Mouse (Mus musculus): ENCODE results near the gene Arglu1. TPM values are rescaled to one million over a fixed set of nuclear protein-coding genes. Genes with fewer than 3 reads are reported as not detected.

Gene Arglu1
- polyA plus RNA-seq, 1 experiment, result 201 TPM

DNA sequence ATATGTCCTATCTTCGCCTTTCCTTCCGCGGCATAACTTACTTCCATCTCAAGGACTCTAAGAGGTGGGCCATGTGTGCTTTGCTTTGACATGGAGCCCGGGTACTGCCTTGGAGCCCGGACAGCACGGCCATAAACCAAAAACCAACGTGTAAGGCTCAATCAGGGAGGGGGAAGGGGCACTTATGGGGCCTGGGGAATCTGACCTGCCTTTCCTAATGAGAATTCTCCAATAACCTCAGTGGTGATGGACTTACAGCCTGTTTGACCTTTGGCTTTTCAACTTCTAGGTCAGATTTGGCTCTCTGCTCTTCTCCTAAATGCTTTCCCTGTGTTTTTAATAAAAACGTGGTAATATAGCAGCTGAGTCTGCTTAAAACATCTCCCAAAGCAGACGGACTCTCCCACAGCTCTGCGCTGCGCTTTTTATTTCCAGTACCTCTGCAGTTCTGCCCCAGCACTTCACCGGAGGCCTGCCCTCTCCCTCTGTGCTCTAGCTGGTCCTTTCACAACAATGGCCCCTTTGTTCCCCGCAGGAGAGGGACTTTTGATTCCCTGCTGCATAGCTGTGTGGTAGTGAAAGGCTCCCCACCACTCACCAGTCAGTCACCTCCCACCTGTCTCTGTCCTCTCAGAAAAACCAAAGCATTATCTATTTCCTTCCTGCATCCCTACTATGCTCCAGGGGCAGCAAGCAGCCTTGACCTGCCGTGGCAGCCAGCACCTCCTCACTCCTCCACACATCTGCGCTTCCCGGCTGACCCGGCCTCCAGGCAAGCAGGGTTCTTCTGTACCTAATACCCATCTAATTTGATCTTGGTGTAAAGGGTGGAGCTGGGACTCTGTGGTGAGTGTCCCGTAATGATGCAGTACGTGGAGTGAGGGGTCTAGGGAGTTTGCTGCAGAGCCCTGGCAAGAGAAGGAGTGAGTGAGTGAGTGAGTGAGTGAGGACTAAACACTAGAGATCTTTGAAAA is 70.8 kb downstream of the Arglu1 start:
- DNase-seq (ENCODE audit: low read depth), result peak; percentile 67
- TF ChIP-seq CTCF (IDR thresholded peaks at IDR 0.05; ENCODE audit: borderline replicate concordance, extremely low read depth, insufficient read depth, insufficient read length) (no peak), POLR2A (IDR thresholded peaks at IDR 0.05; ENCODE audit: borderline replicate concordance, extremely low read depth, insufficient read depth, insufficient read length, poor library complexity, severe bottlenecking) (no peak)

Other genes with a start within 250 kb of the Arglu1 start
- 89.3 and 111 TPM in 2 replicates for gene Efnb2, start 29.3 kb downstream of the Arglu1 start, polyA plus RNA-seq (2012; rRNA removed)